In the genomic region with DNA sequence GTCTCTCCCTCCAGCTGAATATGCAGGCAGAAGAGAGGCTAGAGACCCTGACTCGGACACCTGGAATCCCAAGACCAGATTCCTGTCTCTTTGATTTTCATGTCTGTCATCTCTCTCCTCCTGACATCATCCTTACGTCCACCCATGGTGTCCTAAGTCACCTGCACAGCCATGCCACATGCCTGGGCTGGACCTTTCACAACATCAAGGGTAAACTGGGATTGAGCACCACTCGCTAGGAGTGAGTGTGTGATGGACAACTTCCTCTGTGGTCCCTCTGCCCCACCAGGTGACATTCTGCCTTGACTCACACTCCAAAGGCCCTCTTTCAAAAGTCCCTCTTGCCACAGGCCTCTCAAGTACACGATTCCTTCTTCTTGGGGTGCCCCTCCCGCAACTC, we compare ENCODE assay signal across 22 mouse cellular contexts.
"Had no signal": no experiment of that assay in that cellular context is flagged by ENCODE, and none has a peak within 500 bp of the region (broad histone marks: within the 10 kb centered on the region; RNA-seq: fewer than 3 reads in every experiment).

No protein-coding gene starts in this region.

- H3K27ac ChIP-seq: intestine, embryonic 15.5 days; kidney, embryonic 15.5 days; left cerebral cortex, adult 2 months; limb, embryonic 12.5 days; liver, embryonic 12.5 days; liver, embryonic 15.5 days; macrophage; midbrain, embryonic 13.5 days; neural tube, embryonic 12.5 days; neural tube, embryonic 15.5 days; stomach, embryonic 15.5 days had no signal

- H3K27me3 ChIP-seq: intestine, embryonic 15.5 days; kidney, embryonic 15.5 days; liver, embryonic 12.5 days; liver, embryonic 15.5 days; midbrain, embryonic 13.5 days; neural tube, embryonic 12.5 days; neural tube, embryonic 15.5 days; stomach, embryonic 15.5 days had no signal

- H3K4me3 ChIP-seq: intestine, embryonic 15.5 days; kidney, embryonic 15.5 days; left cerebral cortex, adult 2 months; limb, embryonic 12.5 days; liver, embryonic 12.5 days; liver, embryonic 15.5 days; midbrain, embryonic 13.5 days; neural tube, embryonic 12.5 days; neural tube, embryonic 15.5 days; stomach, embryonic 15.5 days had no signal

- H3K4me1 ChIP-seq: liver, embryonic 12.5 days; liver, embryonic 15.5 days had no signal

- ATAC-seq: liver, embryonic 12.5 days had no signal

- H3K9ac ChIP-seq: intestine, embryonic 15.5 days; kidney, embryonic 15.5 days; limb, embryonic 12.5 days; liver, embryonic 12.5 days; liver, embryonic 15.5 days; midbrain, embryonic 13.5 days; neural tube, embryonic 12.5 days; neural tube, embryonic 15.5 days; stomach, embryonic 15.5 days had no signal

- DNase-seq: kidney, adult 11 months; kidney, adult 8-10 months; kidney, postnatal 10 days; kidney, postnatal 36 days; layer of hippocampus, postnatal 36 days; liver; lung, adult 18-20 months; lung, postnatal 14 days; right cerebral cortex, adult 18-20 months; right cerebral cortex, postnatal 14 days; right cerebral cortex, postnatal 4 days had no signal

- H3K36me3 ChIP-seq: intestine, embryonic 15.5 days; kidney, embryonic 15.5 days; limb, embryonic 12.5 days; liver, embryonic 12.5 days; liver, embryonic 15.5 days; midbrain, embryonic 13.5 days; neural tube, embryonic 12.5 days; neural tube, embryonic 15.5 days; stomach, embryonic 15.5 days had no signal

- H3K4me2 ChIP-seq: intestine, embryonic 15.5 days; kidney, embryonic 15.5 days; liver, embryonic 12.5 days; liver, embryonic 15.5 days; midbrain, embryonic 13.5 days; neural tube, embryonic 12.5 days; neural tube, embryonic 15.5 days; stomach, embryonic 15.5 days had no signal

- H3K9me3 ChIP-seq: intestine, embryonic 15.5 days; kidney, embryonic 15.5 days; limb, embryonic 12.5 days; liver, embryonic 12.5 days; liver, embryonic 15.5 days; midbrain, embryonic 13.5 days; neural tube, embryonic 12.5 days; neural tube, embryonic 15.5 days; stomach, embryonic 15.5 days had no signal
